Comparison of ENCODE assay signal across 8 mouse cellular contexts in genomic region chr11:97021121-97021765, GRCm38 (mm10). TPM values are rescaled to one million over a fixed set of nuclear protein-coding genes. Genes with fewer than 3 reads are reported as not detected.
DNase-seq lines count a peak whose midpoint lies in the region; ATAC-seq and TF ChIP-seq lines count a peak whose summit lies in the region.

No protein-coding gene starts in this region.

- peak overlapping the region; percentile 57 for H3K4me3 ChIP-seq in erythroblast, embryonic 14.5 days (replicated peaks)
- peak overlapping the region; percentile 56 for H3K4me3 ChIP-seq in thymus, adult 2 months (ENCODE audit: control insufficient read depth, insufficient read depth, low read length)
- peak overlapping the region; percentile 63 for H3K4me3 ChIP-seq in liver, embryonic 13.5 days (replicated peaks)

- H3K27ac ChIP-seq in thymus, adult 2 months (ENCODE audit: control insufficient read depth, insufficient read depth, low read length) = no peak overlapping the region
- H3K27ac ChIP-seq in liver, embryonic 13.5 days = no peak overlapping the region

- peaks cover 20% of the 10 kb centered on the region for H3K4me1 ChIP-seq in erythroblast, embryonic 14.5 days (ENCODE audit: control insufficient read depth)
- peaks cover 43% of the 10 kb centered on the region for H3K4me1 ChIP-seq in thymus, adult 2 months (replicated peaks; ENCODE audit: control insufficient read depth, insufficient read depth, low read length)
- peaks cover 33% of the 10 kb centered on the region for H3K4me1 ChIP-seq in liver, embryonic 13.5 days (replicated peaks)

- no peak for TF ChIP-seq CTCF in thymus, adult 2 months (IDR thresholded peaks at IDR 0.05; ENCODE audit: borderline replicate concordance, control insufficient read depth, extremely low read depth, insufficient read depth, low read length, poor library complexity)

- intact Hi-C loops in left cerebral cortex, postnatal 4 days (cut with DNase I) = no loop called here

- DNase-seq in thymus, adult 2 months = peak; percentile 31
- no peak for DNase-seq in thymus, postnatal 25 days
- no peak for DNase-seq in liver, embryonic 13.5 days
- no peak for DNase-seq in left cerebral cortex, postnatal 4 days
- no peak for DNase-seq in layer of hippocampus, postnatal 14 days (ENCODE audit: low spot score in 2 of 2)
- DNase-seq in urinary bladder, postnatal 25 days (ENCODE audit: low spot score) = no peak

- ATAC-seq in erythroblast, adult 5-6 weeks (replicated peaks; ENCODE audit: low FRiP score, poor library complexity, severe bottlenecking) = no peak
- ATAC-seq in liver, embryonic 13.5 days (ENCODE audit: low read depth) = no peak

- H3K4me2 ChIP-seq in liver, embryonic 13.5 days = peak overlapping the region; percentile 84

- H3K36me3 ChIP-seq in erythroblast, embryonic 14.5 days (ENCODE audit: control insufficient read depth) = no peaks in the 10 kb centered on the region
- H3K36me3 ChIP-seq in thymus, adult 2 months (ENCODE audit: control insufficient read depth, insufficient read depth, low read length) = no peaks in the 10 kb centered on the region
- no peaks in the 10 kb centered on the region for H3K36me3 ChIP-seq in liver, embryonic 13.5 days

- peak overlapping the region; percentile 66; the same call in 1 of the 2 replicates for H3K9ac ChIP-seq in liver, embryonic 13.5 days

- peaks cover 100% of the 10 kb centered on the region for H3K27me3 ChIP-seq in erythroblast, embryonic 14.5 days (ENCODE audit: control insufficient read depth)
- H3K27me3 ChIP-seq in thymus, adult 2 months (ENCODE audit: control insufficient read depth, insufficient read depth, low read length) = peaks cover 25% of the 10 kb centered on the region
- H3K27me3 ChIP-seq in liver, embryonic 13.5 days = peaks cover 96% of the 10 kb centered on the region

- H3K9me3 ChIP-seq in erythroblast, embryonic 14.5 days (ENCODE audit: control insufficient read depth, low read length) = peaks cover 15% of the 10 kb centered on the region; the same call in 1 of the 2 replicates
- H3K9me3 ChIP-seq in liver, embryonic 13.5 days (replicated peaks) = no peaks in the 10 kb centered on the region

- TF ChIP-seq POLR2A in thymus, adult 2 months (IDR thresholded peaks at IDR 0.05; ENCODE audit: control insufficient read depth, extremely low read depth, insufficient read depth, low read length, poor library complexity) = no peak

- WGBS in thymus, adult 2 months = 7% methylated on average over 27 of the region's 27 CpGs
- 6% methylated on average over 27 of the region's 27 CpGs for WGBS in liver, embryonic 13.5 days (ENCODE audit: insufficient replicate concordance)

RNA-seq across cellular contexts. Expression of gene Sp6, which starts 8.0 kb away (rescaled TPM):
- polyA plus RNA-seq in erythroblast, embryonic 14.5 days (2012) = not detected in 2 replicates
- not detected in 2 replicates for total RNA-seq in erythroblast, adult 5-6 weeks (2015; ENCODE audit: low replicate concordance)
- not detected in 2 replicates for total RNA-seq in erythroblast, adult 5-6 weeks (2017; ENCODE audit: low replicate concordance)
- 5.6 TPM in 2 replicates for polyA plus RNA-seq in thymus, adult 2 months (2012; rRNA removed)
- 0.05 and 0.08 TPM in 2 replicates for polyA plus RNA-seq in liver, embryonic 13.5 days (2015; fragmentation: Nextera tagmentation; extraction: Ambion mirVana)
- total RNA-seq in left cerebral cortex, postnatal 4 days (2021) = 1 to 10 TPM in 1 of 2 experiments, under 1 TPM in 1; 0.92 to 1.1 TPM
- total RNA-seq in layer of hippocampus, postnatal 14 days (2021) = 1 to 10 TPM in 1 of 2 experiments, under 1 TPM in 1; 0.81 to 1.1 TPM

RNA-seq across cellular contexts. Expression of gene Scrn2, which starts 8.5 kb away (rescaled TPM):
- polyA plus RNA-seq in erythroblast, embryonic 14.5 days (2012) = 0.27 and 0.41 TPM in 2 replicates
- 0.84 TPM in 1 of 2 replicates, not detected in the other for total RNA-seq in erythroblast, adult 5-6 weeks (2015; ENCODE audit: low replicate concordance)
- total RNA-seq in erythroblast, adult 5-6 weeks (2017; ENCODE audit: low replicate concordance) = 2.0 and 3.1 TPM in 2 replicates
- polyA plus RNA-seq in thymus, adult 2 months (2012; rRNA removed) = 18.6 and 20.5 TPM in 2 replicates
- polyA plus RNA-seq in liver, embryonic 13.5 days (2015; fragmentation: Nextera tagmentation; extraction: Ambion mirVana) = 10.0 and 11.2 TPM in 2 replicates
- 1 to 10 TPM; 5.5 to 7.3 TPM for total RNA-seq in left cerebral cortex, postnatal 4 days (2021)
- total RNA-seq in layer of hippocampus, postnatal 14 days (2021) = 1 to 10 TPM; 4.8 to 6.3 TPM

RNA-seq across cellular contexts. Expression of gene Lrrc46, which starts 20.0 kb away (rescaled TPM):
- not detected in 2 replicates for polyA plus RNA-seq in erythroblast, embryonic 14.5 days (2012)
- 6.5 TPM in 1 of 2 replicates, not detected in the other for total RNA-seq in erythroblast, adult 5-6 weeks (2015; ENCODE audit: low replicate concordance)
- total RNA-seq in erythroblast, adult 5-6 weeks (2017; ENCODE audit: low replicate concordance) = 0.17 TPM in 1 of 2 replicates, not detected in the other
- 0.46 and 0.58 TPM in 2 replicates for polyA plus RNA-seq in thymus, adult 2 months (2012; rRNA removed)
- polyA plus RNA-seq in liver, embryonic 13.5 days (2015; fragmentation: Nextera tagmentation; extraction: Ambion mirVana) = 0.29 and 0.38 TPM in 2 replicates
- 1 to 10 TPM; 1.0 to 1.5 TPM for total RNA-seq in left cerebral cortex, postnatal 4 days (2021)
- total RNA-seq in layer of hippocampus, postnatal 14 days (2021) = under 1 TPM; 0.74 to 0.86 TPM

RNA-seq across cellular contexts. Expression of gene Mrpl10, which starts 20.1 kb away (rescaled TPM):
- 1.7 and 2.4 TPM in 2 replicates for polyA plus RNA-seq in erythroblast, embryonic 14.5 days (2012)
- 8.8 TPM in 2 replicates for total RNA-seq in erythroblast, adult 5-6 weeks (2015; ENCODE audit: low replicate concordance)
- total RNA-seq in erythroblast, adult 5-6 weeks (2017; ENCODE audit: low replicate concordance) = 5.6 and 6.2 TPM in 2 replicates
- polyA plus RNA-seq in thymus, adult 2 months (2012; rRNA removed) = 90.1 and 95.4 TPM in 2 replicates
- polyA plus RNA-seq in liver, embryonic 13.5 days (2015; fragmentation: Nextera tagmentation; extraction: Ambion mirVana) = 45.7 and 51.4 TPM in 2 replicates
- 10 to 100 TPM; 45.1 to 49.7 TPM for total RNA-seq in left cerebral cortex, postnatal 4 days (2021)
- 10 to 100 TPM; 81.9 to 84.1 TPM for total RNA-seq in layer of hippocampus, postnatal 14 days (2021)

RNA-seq across cellular contexts. Expression of gene Osbpl7, which starts 29.2 kb away (rescaled TPM):
- 0.10 and 0.16 TPM in 2 replicates for polyA plus RNA-seq in erythroblast, embryonic 14.5 days (2012)
- total RNA-seq in erythroblast, adult 5-6 weeks (2015; ENCODE audit: low replicate concordance) = 5.6 and 7.3 TPM in 2 replicates
- 2.1 and 5.7 TPM in 2 replicates for total RNA-seq in erythroblast, adult 5-6 weeks (2017; ENCODE audit: low replicate concordance)
- 36.7 and 37.7 TPM in 2 replicates for polyA plus RNA-seq in thymus, adult 2 months (2012; rRNA removed)
- 2.3 and 2.7 TPM in 2 replicates for polyA plus RNA-seq in liver, embryonic 13.5 days (2015; fragmentation: Nextera tagmentation; extraction: Ambion mirVana)
- 10 to 100 TPM; 15.3 to 18.4 TPM for total RNA-seq in left cerebral cortex, postnatal 4 days (2021)
- total RNA-seq in layer of hippocampus, postnatal 14 days (2021) = 10 to 100 TPM; 15.1 to 16.2 TPM
